Mouse (Mus musculus) ES-Bruce4 (cell line): ENCODE data around the gene Myg1.

ENCODE experiments used
- CTCF ChIP-seq: IDR thresholded peaks from one replicate; pipeline ENCODE4 v1.8.1; 2011; ENCODE audit warnings: low read depth, low read length
- EP300 ChIP-seq: IDR thresholded peaks from 2 replicates; pipeline ENCODE4 v1.6.1; 2011; ENCODE audit warnings: low read depth, low read length; ENCODE audit not compliant: insufficient read depth
- POLR2A ChIP-seq: IDR thresholded peaks from one replicate; pipeline ENCODE4 v1.8.1; 2011; ENCODE audit warnings: low read length; ENCODE audit not compliant: insufficient read depth

DNA sequence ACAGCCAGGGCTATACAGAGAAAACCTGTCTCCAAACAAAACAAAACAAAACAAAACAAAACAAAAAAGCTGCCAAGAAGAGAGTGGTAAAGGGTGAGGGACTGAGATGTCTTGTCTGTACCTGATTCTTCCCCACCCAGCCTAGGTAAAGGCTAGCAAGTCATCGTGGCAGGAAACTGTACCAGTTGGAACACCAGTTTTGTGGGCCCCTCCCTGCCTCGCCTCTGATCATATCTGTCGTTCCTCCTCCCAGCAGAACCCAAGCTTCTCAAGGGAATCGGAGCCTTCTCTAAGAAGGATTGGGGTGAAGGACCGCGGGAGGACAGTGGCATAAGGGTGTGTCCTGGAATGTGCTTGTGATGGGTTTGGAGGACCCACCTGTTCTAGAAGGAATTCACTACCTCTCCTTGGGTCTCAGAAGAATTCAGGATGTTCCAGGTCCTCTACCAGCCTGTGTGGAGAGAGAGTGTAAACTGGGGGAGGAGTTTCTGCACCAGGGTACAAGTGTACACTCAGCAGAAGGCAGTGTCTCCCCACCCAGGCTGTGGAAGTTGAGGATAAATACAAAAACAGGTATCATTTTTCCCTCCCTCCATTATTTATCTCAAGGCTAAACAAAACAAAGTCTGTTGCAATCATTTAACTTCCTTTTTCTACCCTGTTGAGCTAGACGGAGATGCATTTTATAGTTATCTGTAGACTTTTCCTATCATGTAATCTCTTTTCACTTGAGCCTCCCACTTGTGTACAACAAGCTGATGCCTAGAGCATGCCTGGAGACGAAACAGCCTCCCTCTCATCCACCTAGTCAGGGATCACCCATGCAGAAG, 48.8 kb upstream of the Myg1 start:
- no peak for TF ChIP-seq POLR2A
- no peak for TF ChIP-seq CTCF
- no peak for TF ChIP-seq EP300
